Mouse (Mus musculus) layer of hippocampus, adult 11-12 months (tissue): ENCODE measurements around the gene Scgb1a1.
"Not testable (repeated sequence)": the region's sequence is repeated elsewhere in the genome, so short reads cannot be mapped to it uniquely, and the experiment has no call there.

Source experiments
- DNase-seq: peaks from one replicate; pipeline ENCODE4 v3.0.0; 2022; ENCODE audit warnings: low spot score

The Scgb1a1 gene

DNA sequence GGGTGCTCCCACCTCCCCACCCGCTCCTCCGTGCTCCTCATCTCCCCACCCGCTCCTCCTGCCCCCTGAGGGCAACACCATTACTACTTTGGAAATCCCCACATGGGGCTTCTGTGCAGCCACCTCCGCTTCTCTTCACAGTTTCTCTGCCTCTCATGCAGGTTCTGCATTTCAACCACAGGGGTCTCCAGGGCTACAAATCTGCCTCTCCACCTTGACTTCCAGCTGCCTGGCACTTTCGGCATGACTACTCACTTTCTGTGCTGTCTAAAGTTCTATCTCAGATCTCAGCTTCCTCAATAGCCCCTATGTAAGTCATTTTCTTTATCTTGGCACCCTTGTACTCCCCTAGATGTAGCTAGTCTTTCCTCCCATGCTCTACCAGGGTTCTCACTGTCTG is 20.5 kb downstream of the Scgb1a1 start:
- no peak for DNase-seq

- DNase-seq: peak; percentile 42
Measured at GRCm38 (mm10) chr19:9065621-9066561, 21.9 kb downstream of the Scgb1a1 start.

- DNase-seq: no peak
Measured at GRCm38 (mm10) chr19:9063831-9064230, 23.9 kb downstream of the Scgb1a1 start.

- DNase-seq: no peak
Measured at GRCm38 (mm10) chr19:9062822-9063221, 24.9 kb downstream of the Scgb1a1 start.

DNA sequence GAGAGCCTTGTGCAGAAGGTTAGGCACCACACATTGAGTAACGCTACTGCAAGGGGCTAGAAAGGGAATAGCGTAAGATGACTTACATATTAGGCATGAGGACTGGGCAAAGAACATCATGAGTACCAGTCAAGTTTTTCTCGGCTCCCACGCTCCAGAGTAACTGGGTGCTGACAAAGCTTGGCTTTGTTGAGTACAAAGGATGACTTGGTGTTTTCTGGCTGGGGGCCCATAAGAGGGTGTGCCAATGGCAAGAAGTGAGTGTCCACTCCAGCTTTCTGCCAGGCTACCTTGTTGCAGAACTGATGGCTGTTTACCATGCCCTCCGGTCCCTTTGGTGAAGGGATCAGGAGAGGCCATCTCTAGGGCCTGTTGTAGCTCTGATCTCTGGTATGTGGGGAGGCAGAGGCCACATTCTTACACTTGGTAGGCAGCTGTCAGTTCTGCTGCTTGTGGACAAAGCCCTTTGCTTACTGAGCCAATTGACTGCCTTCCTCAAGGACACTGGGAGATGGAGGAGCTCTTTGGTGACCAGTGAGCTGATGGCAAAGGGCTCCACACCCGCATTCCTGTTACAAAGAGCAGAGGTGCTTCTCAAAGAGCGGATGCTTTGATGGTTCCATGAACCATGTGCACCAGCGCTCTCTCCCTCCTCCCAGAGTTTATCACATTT is 26.4 kb downstream of the Scgb1a1 start:
- no peak for DNase-seq

GRCm38 (mm10) chr19:9060103-9060502 is 27.7 kb downstream of the Scgb1a1 start:
- no peak for DNase-seq

GRCm38 (mm10) chr19:9059391-9059790 is 28.4 kb downstream of the Scgb1a1 start:
- DNase-seq: no peak

- DNase-seq: no peak
Measured at GRCm38 (mm10) chr19:9058944-9059343, 28.8 kb downstream of the Scgb1a1 start.

DNA sequence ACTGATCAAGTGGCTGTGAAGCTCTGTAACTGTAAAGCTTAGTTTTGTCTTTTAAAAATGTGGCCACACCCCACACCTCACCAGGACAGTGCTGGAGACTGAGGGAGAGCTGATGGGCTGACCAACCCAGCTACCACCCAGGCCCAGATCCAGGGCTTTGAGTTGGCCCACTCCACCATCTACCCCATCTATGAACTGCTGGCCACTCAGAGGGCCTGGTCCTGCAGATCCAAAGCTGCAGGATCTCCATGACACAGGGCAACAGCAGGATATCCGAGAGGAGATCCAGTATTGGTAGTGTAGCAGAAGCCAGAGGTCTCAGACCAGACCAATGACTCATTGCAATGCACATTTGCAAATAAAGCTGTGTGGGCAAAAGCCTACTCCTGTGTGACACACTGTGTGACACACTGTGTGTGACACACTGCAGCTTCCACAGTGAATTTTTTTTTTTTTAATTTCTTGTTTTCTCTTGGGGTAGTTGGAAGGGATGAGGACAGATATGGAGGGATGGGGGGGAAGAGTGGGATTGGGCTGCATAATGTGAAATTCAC is 29.4 kb downstream of the Scgb1a1 start:
- DNase-seq: no peak

- no peak for DNase-seq
Measured at GRCm38 (mm10) chr19:9057679-9058078, 30.1 kb downstream of the Scgb1a1 start.

- DNase-seq: no peak
Measured at GRCm38 (mm10) chr19:9055703-9056355, 31.9 kb downstream of the Scgb1a1 start.

DNA sequence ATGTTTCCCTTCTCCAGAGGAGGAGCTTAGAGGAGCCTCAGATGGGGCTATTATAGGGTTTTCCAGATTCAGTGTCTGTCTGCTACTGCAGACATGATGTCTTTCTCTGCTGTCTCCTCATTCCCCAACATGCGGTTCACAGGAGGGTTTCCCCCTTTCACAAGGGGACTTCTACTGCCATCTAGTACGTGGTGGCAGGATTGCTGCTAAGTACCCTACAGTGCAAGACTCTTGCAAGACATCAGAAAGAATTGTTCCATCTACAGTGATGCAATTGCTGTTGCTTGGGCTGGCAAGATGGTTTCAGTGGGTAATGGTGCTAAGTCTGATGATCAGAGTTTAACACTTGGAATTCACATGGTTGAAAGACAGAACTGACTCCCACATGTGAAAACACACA is 32.6 kb downstream of the Scgb1a1 start:
- peak; percentile 32 for DNase-seq

DNA sequence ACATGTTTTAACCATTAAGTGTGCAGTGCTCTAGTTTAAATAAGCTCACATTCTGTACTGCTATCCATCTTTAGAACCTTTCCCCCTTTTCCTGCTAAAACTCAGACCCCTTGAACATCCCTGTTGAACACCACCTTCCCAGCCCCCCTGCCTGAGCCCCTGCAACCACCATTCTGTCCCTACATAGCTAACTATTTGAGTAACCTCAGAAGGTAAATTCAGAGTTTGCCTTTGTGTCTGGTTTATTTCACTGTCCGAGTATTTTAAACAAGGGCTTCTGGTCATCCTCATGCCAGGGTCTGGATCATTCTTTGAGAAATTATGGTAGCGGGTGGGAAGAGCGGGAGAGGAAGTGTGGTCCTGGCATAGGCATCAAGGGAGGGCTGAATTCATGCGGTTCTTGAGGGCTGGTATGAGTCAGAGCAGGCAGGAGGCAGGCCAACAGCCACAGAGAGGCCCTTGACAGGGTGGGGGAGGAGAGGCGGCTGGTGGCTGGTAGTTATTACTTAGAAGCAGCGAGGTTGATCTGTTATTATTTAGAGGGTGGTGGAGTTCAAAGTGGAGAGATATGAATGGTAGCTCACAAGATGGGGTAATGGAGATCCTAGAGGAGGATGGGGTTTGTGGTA is 34.8 kb downstream of the Scgb1a1 start:
- no peak for DNase-seq

DNA sequence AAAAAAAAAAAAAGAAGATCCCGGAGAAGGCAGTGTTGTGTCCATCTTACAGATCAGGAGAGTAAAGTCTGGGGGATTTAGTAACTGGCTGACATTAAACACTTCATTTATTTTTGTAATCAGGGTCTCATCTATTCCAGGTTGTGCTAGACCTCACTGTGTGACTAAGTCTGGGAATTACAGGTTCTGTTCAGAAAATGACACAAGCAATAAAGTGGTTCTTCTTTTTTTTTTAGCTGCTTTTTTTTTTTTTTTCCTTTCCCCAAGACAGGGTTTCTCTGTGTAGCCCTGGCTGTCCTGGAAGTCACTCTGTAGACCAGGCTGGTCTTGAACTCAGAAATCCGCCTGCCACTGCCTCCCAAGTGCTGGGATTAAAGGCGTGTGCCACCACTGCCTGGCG is 35.8 kb downstream of the Scgb1a1 start:
- not testable (repeated sequence) for DNase-seq

GRCm38 (mm10) chr19:9050294-9051229 is 37.2 kb downstream of the Scgb1a1 start:
- DNase-seq: no peak

GRCm38 (mm10) chr19:9048981-9049687 is 38.6 kb downstream of the Scgb1a1 start:
- DNase-seq: no peak

GRCm38 (mm10) chr19:9047946-9048387 is 39.8 kb downstream of the Scgb1a1 start:
- no peak for DNase-seq

DNA sequence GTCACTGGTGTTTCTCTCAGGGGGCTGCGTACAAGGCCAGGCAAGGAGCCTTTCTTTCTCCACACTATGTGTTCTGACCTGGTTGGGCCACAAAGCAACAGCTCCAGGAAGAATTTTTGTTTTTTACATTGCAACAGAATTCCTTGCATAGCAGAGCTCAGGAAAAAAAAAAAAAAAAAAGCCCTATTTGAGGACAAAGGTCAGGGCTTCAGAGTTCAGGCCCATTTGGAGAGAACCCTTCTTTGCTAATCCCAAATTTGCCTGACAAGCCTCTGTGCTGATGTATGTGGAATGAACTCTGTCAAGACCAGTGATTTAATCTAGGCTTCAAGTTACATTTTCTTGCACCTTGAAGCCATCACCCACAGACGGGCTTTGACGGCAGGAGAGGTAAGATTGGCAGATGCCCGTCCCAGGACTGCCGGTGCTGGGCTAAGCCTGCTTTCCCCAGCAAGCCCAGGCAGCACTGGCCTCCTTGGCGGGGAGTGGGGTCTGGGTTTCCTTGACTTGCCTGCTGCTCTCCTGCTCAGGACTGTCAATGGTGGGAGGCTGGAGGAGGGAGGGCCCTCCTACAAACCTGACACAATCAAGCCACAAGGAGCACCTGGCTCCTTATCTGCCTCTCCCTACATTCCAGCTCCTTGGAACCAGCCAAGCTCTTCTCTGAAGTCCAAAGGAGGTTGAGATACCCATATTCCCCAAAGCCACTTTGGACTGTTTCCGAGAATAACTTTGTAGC is 40.4 kb downstream of the Scgb1a1 start:
- no peak for DNase-seq

GRCm38 (mm10) chr19:9044291-9044690 is 43.5 kb downstream of the Scgb1a1 start:
- DNase-seq: no peak
